Mouse (Mus musculus): Measurements from ENCODE around the gene Mief2.
A peak's percentile ranks its signal among the peaks of the same experiment; 100 is the strongest.

The Mief2 gene

GRCm38 (mm10) chr11:60719263-60719662 is 8.9 kb upstream of the Mief2 start:
- no peak for DNase-seq (ENCODE audit: low spot score)

- DNase-seq (ENCODE audit: low spot score): peak; percentile 52
These were observed 1.4 kb upstream of the Mief2 start, which contains the start of gene Flii for GRCm38 (mm10) chr11:60726601-60727391. Gene Flii (minus strand): TSS chr11:60727263.

- DNase-seq (ENCODE audit: low spot score): no peak
These were observed 632 bp upstream of the Mief2 start for GRCm38 (mm10) chr11:60727392-60728140.

GRCm38 (mm10) chr11:60729217-60729641 is 1.0 kb downstream of the Mief2 start:
- no peak for DNase-seq (ENCODE audit: low spot score)

- DNase-seq (ENCODE audit: low spot score): no peak
These were observed 2.0 kb downstream of the Mief2 start for GRCm38 (mm10) chr11:60730169-60730568.

- DNase-seq (ENCODE audit: low spot score): no peak
These were observed 3.1 kb downstream of the Mief2 start for GRCm38 (mm10) chr11:60731251-60731650.

- no peak for DNase-seq (ENCODE audit: low spot score)
These were observed 6.0 kb downstream of the Mief2 start for GRCm38 (mm10) chr11:60734206-60734605.

- no peak for DNase-seq (ENCODE audit: low spot score)
These were observed 7.0 kb downstream of the Mief2 start for GRCm38 (mm10) chr11:60735191-60735590.

GRCm38 (mm10) chr11:60736491-60736890 is 8.3 kb downstream of the Mief2 start:
- no peak for DNase-seq (ENCODE audit: low spot score)

GRCm38 (mm10) chr11:60737450-60737849 is 9.3 kb downstream of the Mief2 start:
- DNase-seq (ENCODE audit: low spot score): no peak

- no peak for DNase-seq (ENCODE audit: low spot score)
These were observed 12.1 kb downstream of the Mief2 start for GRCm38 (mm10) chr11:60740321-60740720.

GRCm38 (mm10) chr11:60755570-60755969 is 27.4 kb downstream of the Mief2 start:
- no peak for DNase-seq (ENCODE audit: low spot score)

- no peak for DNase-seq (ENCODE audit: low spot score)
These were observed 33.5 kb downstream of the Mief2 start for GRCm38 (mm10) chr11:60761681-60762080.

GRCm38 (mm10) chr11:60766969-60767368 is 38.8 kb downstream of the Mief2 start:
- DNase-seq (ENCODE audit: low spot score): no peak

GRCm38 (mm10) chr11:60769322-60769721 is 41.1 kb downstream of the Mief2 start:
- DNase-seq (ENCODE audit: low spot score): no peak

GRCm38 (mm10) chr11:60770776-60771175 is 42.6 kb downstream of the Mief2 start:
- DNase-seq (ENCODE audit: low spot score): no peak

- DNase-seq (ENCODE audit: low spot score): no peak
These were observed 44.0 kb downstream of the Mief2 start for GRCm38 (mm10) chr11:60772161-60772560.

GRCm38 (mm10) chr11:60774158-60774689 is 46.0 kb downstream of the Mief2 start:
- no peak for DNase-seq (ENCODE audit: low spot score)

- DNase-seq (ENCODE audit: low spot score): no peak
These were observed 46.6 kb downstream of the Mief2 start for GRCm38 (mm10) chr11:60774841-60775240.

GRCm38 (mm10) chr11:60775578-60775977 is 47.4 kb downstream of the Mief2 start:
- no peak for DNase-seq (ENCODE audit: low spot score)

- DNase-seq (ENCODE audit: low spot score): no peak
These were observed 48.1 kb downstream of the Mief2 start for GRCm38 (mm10) chr11:60776107-60776828.

All from left cerebral cortex, adult 11 months (tissue).